Mouse (Mus musculus): ENCODE measurements around the gene Ttll6. TPM values are rescaled to one million over a fixed set of nuclear protein-coding genes. Genes with fewer than 3 reads are reported as not detected.

Ttll6 gene
- polyA plus RNA-seq (2012) = not detected in 2 replicates

GRCm38 (mm10) chr11:96133239-96133865, at the start of gene Ttll6:
Gene Ttll6 (plus strand): TSS chr11:96133786.

GRCm38 (mm10) chr11:96111751-96112150, 21.8 kb upstream of the Ttll6 start, which contains the start of gene Calcoco2:
Gene Calcoco2 (minus strand): TSS chr11:96111964.

GRCm38 (mm10) chr11:96193521-96194400, 60.2 kb downstream of the Ttll6 start, which contains the start of gene Hoxb13:
Gene Hoxb13 (plus strand): TSS chr11:96194316.

Other genes with a start within 250 kb of the Ttll6 start
- not detected in 2 replicates for gene B4galnt2, start 218.9 kb upstream of the Ttll6 start, polyA plus RNA-seq (2012)
- not detected in 2 replicates for gene Igf2bp1, start 127.8 kb upstream of the Ttll6 start, polyA plus RNA-seq (2012)
- not detected in 2 replicates for gene Gip, start 109.2 kb upstream of the Ttll6 start, polyA plus RNA-seq (2012)
- gene Snf8, start 98.9 kb upstream of the Ttll6 start, polyA plus RNA-seq (2012) = 138 and 142 TPM in 2 replicates
- gene Ube2z, start 68.4 kb upstream of the Ttll6 start, polyA plus RNA-seq (2012) = 21.9 and 26.1 TPM in 2 replicates
- 308 and 326 TPM in 2 replicates for gene Atp5g1, start 58.1 kb upstream of the Ttll6 start, polyA plus RNA-seq (2012)
- not detected in 2 replicates for gene Calcoco2, start 21.8 kb upstream of the Ttll6 start, polyA plus RNA-seq (2012)
- gene Hoxb13, start 60.5 kb downstream of the Ttll6 start, polyA plus RNA-seq (2012) = not detected in 2 replicates
- 0.02 and 0.17 TPM in 2 replicates for gene Hoxb9, start 137.7 kb downstream of the Ttll6 start, polyA plus RNA-seq (2012)
- gene Hoxb8, start 148.1 kb downstream of the Ttll6 start, polyA plus RNA-seq (2012) = 0.03 TPM in 1 of 2 replicates, not detected in the other
- not detected in 2 replicates for gene Hoxb7, start 152.8 kb downstream of the Ttll6 start, polyA plus RNA-seq (2012)
- gene Hoxb6, start 158.7 kb downstream of the Ttll6 start, polyA plus RNA-seq (2012) = 0.21 and 0.45 TPM in 2 replicates
- 0.39 and 0.55 TPM in 2 replicates for gene Hoxb5, start 169.6 kb downstream of the Ttll6 start, polyA plus RNA-seq (2012)
- 13.4 and 14.2 TPM in 2 replicates for gene Hoxb4, start 184.5 kb downstream of the Ttll6 start, polyA plus RNA-seq (2012)
- gene Hoxb3, start 189.5 kb downstream of the Ttll6 start, polyA plus RNA-seq (2012) = 6.0 and 6.2 TPM in 2 replicates
- gene Hoxb2, start 216.7 kb downstream of the Ttll6 start, polyA plus RNA-seq (2012) = 0.52 and 1.5 TPM in 2 replicates
- gene Hoxb1, start 232.0 kb downstream of the Ttll6 start, polyA plus RNA-seq (2012) = not detected in 2 replicates